Mouse (Mus musculus) brain, embryonic 14.5 days (tissue): ENCODE results near the gene Prkar2b. TPM values are rescaled to one million over a fixed set of nuclear protein-coding genes. Genes with fewer than 3 reads are reported as not detected.

Experiments
- DNase-seq: peaks from one replicate; pipeline ENCODE4 v3.0.0-alpha.2; 2011; ENCODE audit warnings: low read depth
- CTCF ChIP-seq: fragments of 200-500 bp; IDR thresholded peaks from 2 replicates; pipeline ENCODE4 v1.5.1; 2012; ENCODE audit warnings: inconsistent platforms, mild to moderate bottlenecking, moderate library complexity, borderline replicate concordance; ENCODE audit not compliant: insufficient read depth, insufficient read length; ENCODE audit errors: extremely low read depth
- POLR2A ChIP-seq: fragments of 200-500 bp; IDR thresholded peaks from 2 replicates; pipeline ENCODE4 v1.6.1; 2012; ENCODE audit warnings: mild to moderate bottlenecking, inconsistent platforms, borderline replicate concordance; ENCODE audit not compliant: poor library complexity, insufficient read depth, insufficient read length, severe bottlenecking; ENCODE audit errors: extremely low read depth
- polyA plus RNA-seq: library from polyadenylated mRNA; depleted of rRNA; stranded (reverse); fragments of >200 nt; gene quantifications from 2 replicates; pipeline ENCODE4 v1.2.3, GENCODE M21; 2012

Gene Prkar2b
- polyA plus RNA-seq, 1 experiment: 93.4 TPM

- no peak for TF ChIP-seq POLR2A
- TF ChIP-seq CTCF: no peak
- DNase-seq: peak; percentile 22
Observed at GRCm38 (mm10) chr12:31977613-31978195, 83.4 kb downstream of the Prkar2b start.

GRCm38 (mm10) chr12:31976544-31976943, 84.6 kb downstream of the Prkar2b start:
- peak; percentile 65 for DNase-seq
- TF ChIP-seq POLR2A (no peak), CTCF (peak; percentile 53; the same call in 1 of the 2 replicates)

- TF ChIP-seq CTCF (no peak), POLR2A (no peak)
- peak; percentile 95 for DNase-seq
Observed at GRCm38 (mm10) chr12:31973473-31974172, 87.5 kb downstream of the Prkar2b start.

GRCm38 (mm10) chr12:31971547-31971946, 89.5 kb downstream of the Prkar2b start:
- no peak for DNase-seq
- no peak for TF ChIP-seq POLR2A
- no peak for TF ChIP-seq CTCF

- no peak for DNase-seq
Observed at GRCm38 (mm10) chr12:31969111-31969510, 92.0 kb downstream of the Prkar2b start.

GRCm38 (mm10) chr12:31967536-31967935, 93.6 kb downstream of the Prkar2b start:
- TF ChIP-seq CTCF (peak; percentile 62; the same call in 1 of the 2 replicates), POLR2A (no peak)
- DNase-seq: peak; percentile 86

More at GRCm38 (mm10) chr12:31969111-31969510, 92.0 kb downstream of the Prkar2b start:
- TF ChIP-seq CTCF: no peak
- no peak for TF ChIP-seq POLR2A

- TF ChIP-seq POLR2A: no peak
- TF ChIP-seq CTCF: no peak
- no peak for DNase-seq
Observed at GRCm38 (mm10) chr12:31966405-31966804, 94.7 kb downstream of the Prkar2b start.

- no peak for TF ChIP-seq CTCF
- TF ChIP-seq POLR2A: no peak
- peak; percentile 60 for DNase-seq
Observed at GRCm38 (mm10) chr12:31965517-31966212, 95.4 kb downstream of the Prkar2b start.

GRCm38 (mm10) chr12:31964074-31964473, 97.0 kb downstream of the Prkar2b start:
- TF ChIP-seq CTCF (no peak), POLR2A (no peak)
- peak; percentile 43 for DNase-seq

GRCm38 (mm10) chr12:31955843-31956242, 105.3 kb downstream of the Prkar2b start:
- TF ChIP-seq POLR2A: no peak
- TF ChIP-seq CTCF: no peak
- DNase-seq: no peak

- TF ChIP-seq CTCF (no peak), POLR2A (no peak)
Observed at GRCm38 (mm10) chr12:31950659-31951031, 110.5 kb downstream of the Prkar2b start.

GRCm38 (mm10) chr12:31949759-31950658, 111.1 kb downstream of the Prkar2b start, which contains the start of gene Hbp1:
Gene Hbp1, minus strand, starts transcription at chr12:31950535.
- peak; percentile 47; the same call in 1 of the 2 replicates for TF ChIP-seq POLR2A
- TF ChIP-seq CTCF: no peak
- peak; percentile 100 for DNase-seq

More at GRCm38 (mm10) chr12:31950659-31951031, 110.5 kb downstream of the Prkar2b start:
- DNase-seq: no peak
